Mouse (Mus musculus) ovary, postnatal 36 days (tissue): Measurements from ENCODE around the gene Ankle1.
A peak's percentile ranks its signal among the peaks of the same experiment; 100 is the strongest.

Experiments used
- DNase-seq: peaks from one replicate; pipeline ENCODE4 v3.0.0; 2022; ENCODE audit warnings: low spot score, mixed read lengths

Gene Ankle1

GRCm38 (mm10) chr8:71381971-71382961 is 23.5 kb upstream of the Ankle1 start:
- DNase-seq, result peak; percentile 91

GRCm38 (mm10) chr8:71383396-71383795 is 22.4 kb upstream of the Ankle1 start:
- no peak for DNase-seq

- DNase-seq, result no peak
Observed at GRCm38 (mm10) chr8:71383860-71384259, 21.9 kb upstream of the Ankle1 start.

- no peak for DNase-seq
Observed at GRCm38 (mm10) chr8:71385212-71385835, 20.5 kb upstream of the Ankle1 start.

- DNase-seq, result no peak
Observed at GRCm38 (mm10) chr8:71388267-71388666, 17.5 kb upstream of the Ankle1 start.

GRCm38 (mm10) chr8:71391696-71392095 is 14.1 kb upstream of the Ankle1 start:
- DNase-seq, result peak; percentile 0

- DNase-seq, result peak; percentile 1
Observed at GRCm38 (mm10) chr8:71392391-71392790, 13.4 kb upstream of the Ankle1 start.

GRCm38 (mm10) chr8:71392871-71393270 is 12.9 kb upstream of the Ankle1 start:
- DNase-seq, result peak; percentile 16

- peak; percentile 3 for DNase-seq
Observed at GRCm38 (mm10) chr8:71394481-71394880, 11.3 kb upstream of the Ankle1 start.

GRCm38 (mm10) chr8:71395071-71395470 is 10.7 kb upstream of the Ankle1 start:
- peak; percentile 4 for DNase-seq

- DNase-seq, result peak; percentile 6
Observed at GRCm38 (mm10) chr8:71395629-71396028, 10.2 kb upstream of the Ankle1 start, which contains the start of gene Ushbp1. Gene Ushbp1, minus strand, starts transcription at chr8:71395802.

GRCm38 (mm10) chr8:71396639-71397305 is 9.0 kb upstream of the Ankle1 start, which contains the start of gene Babam1:
Gene Babam1, plus strand, starts transcription at chr8:71396861.
- DNase-seq, result peak; percentile 86

- DNase-seq, result peak; percentile 3
Observed at GRCm38 (mm10) chr8:71397701-71398100, 8.1 kb upstream of the Ankle1 start.

- DNase-seq, result no peak
Observed at GRCm38 (mm10) chr8:71400826-71401225, 5.0 kb upstream of the Ankle1 start.

- DNase-seq, result no peak
Observed at GRCm38 (mm10) chr8:71401454-71401853, 4.4 kb upstream of the Ankle1 start.

- DNase-seq, result no peak
Observed at GRCm38 (mm10) chr8:71402446-71402964, 3.3 kb upstream of the Ankle1 start.

- no peak for DNase-seq
Observed at GRCm38 (mm10) chr8:71403107-71403885, 2.5 kb upstream of the Ankle1 start.

- no peak for DNase-seq
Observed at GRCm38 (mm10) chr8:71404011-71404410, 1.8 kb upstream of the Ankle1 start.

- no peak for DNase-seq
Observed at GRCm38 (mm10) chr8:71404951-71405351, 859 bp upstream of the Ankle1 start.

- DNase-seq, result peak; percentile 70
Observed at GRCm38 (mm10) chr8:71406099-71407015, 547 bp downstream of the Ankle1 start.
